In genomic region chr5:64410621-64411020, GRCm38 (mm10) we compare ENCODE assay signal across 9 mouse cellular contexts.
DNase-seq lines count a peak whose midpoint lies in the region; ATAC-seq and TF ChIP-seq lines count a peak whose summit lies in the region.
"Had no signal": no experiment of that assay in that cellular context is flagged by ENCODE, and none has a peak within 500 bp of the region (broad histone marks: within the 10 kb centered on the region; RNA-seq: fewer than 3 reads in every experiment).

No protein-coding gene starts in this region.

- TF ChIP-seq CTCF in lung, embryonic 14.5 days (IDR thresholded peaks at IDR 0.05; ENCODE audit: low read depth) = no peak

- peak; percentile 74 for DNase-seq in lung, embryonic 14.5 days
- DNase-seq in lung, postnatal 25 days (ENCODE audit: low spot score) = no peak
- DNase-seq in kidney, adult 8-10 months = peak; percentile 33 to 40
- DNase-seq in skeletal muscle tissue, adult 2 months (ENCODE audit: low read depth, low spot score) = peak; percentile 62
- DNase-seq in left cerebral cortex, adult 8-10 months (ENCODE audit: low spot score in 2 of 2) = no peak

- ATAC-seq in lung, embryonic 14.5 days (ENCODE audit: insufficient read depth) = peak; percentile 75
- ATAC-seq in granulocyte monocyte progenitor cell, adult 5-6 weeks (replicated peaks; ENCODE audit: poor library complexity, severe bottlenecking) = peak; percentile 87
- ATAC-seq in neural tube, embryonic 15.5 days (ENCODE audit: low FRiP score) = no peak
- ATAC-seq in forebrain, embryonic 12.5 days (ENCODE audit: low FRiP score) = no peak

- H3K27me3 ChIP-seq in lung, embryonic 14.5 days (ENCODE audit: insufficient read depth, low read length) = no peaks in the 10 kb centered on the region
- no peaks in the 10 kb centered on the region for H3K27me3 ChIP-seq in neural tube, embryonic 15.5 days (replicated peaks)
- H3K27me3 ChIP-seq in forebrain, embryonic 12.5 days = no peaks in the 10 kb centered on the region

- H3K27ac ChIP-seq in lung, embryonic 14.5 days (ENCODE audit: low read depth) = 0 out of 2 replicates have a peak overlapping the region, but pooled peaks have one; percentile 34
- no peak overlapping the region for H3K27ac ChIP-seq in neural tube, embryonic 15.5 days (replicated peaks)
- no peak overlapping the region for H3K27ac ChIP-seq in forebrain, embryonic 12.5 days

- H3K9ac ChIP-seq in lung, embryonic 14.5 days = no peak overlapping the region
- H3K9ac ChIP-seq in neural tube, embryonic 15.5 days (replicated peaks) = no peak overlapping the region
- no peak overlapping the region for H3K9ac ChIP-seq in forebrain, embryonic 12.5 days

- 34% methylated on average over 7 of the region's 7 CpGs for WGBS in lung, embryonic 14.5 days
- 78% methylated on average over 7 of the region's 7 CpGs for WGBS in neural tube, embryonic 15.5 days
- 81% methylated on average over 7 of the region's 7 CpGs for WGBS in forebrain, embryonic 12.5 days

- no peaks in the 10 kb centered on the region for H3K36me3 ChIP-seq in lung, embryonic 14.5 days (ENCODE audit: insufficient read depth)
- no peaks in the 10 kb centered on the region for H3K36me3 ChIP-seq in neural tube, embryonic 15.5 days
- no peaks in the 10 kb centered on the region for H3K36me3 ChIP-seq in forebrain, embryonic 12.5 days (replicated peaks)

- no peak overlapping the region for H3K4me2 ChIP-seq in lung, embryonic 14.5 days
- no peak overlapping the region for H3K4me2 ChIP-seq in neural tube, embryonic 15.5 days
- no peak overlapping the region for H3K4me2 ChIP-seq in forebrain, embryonic 12.5 days

- H3K4me1 ChIP-seq in lung, embryonic 14.5 days (ENCODE audit: insufficient read depth) = no peaks in the 10 kb centered on the region
- no peaks in the 10 kb centered on the region for H3K4me1 ChIP-seq in neural tube, embryonic 15.5 days
- no peaks in the 10 kb centered on the region for H3K4me1 ChIP-seq in forebrain, embryonic 12.5 days

- H3K4me3 ChIP-seq in lung, embryonic 14.5 days (ENCODE audit: low read depth, low read length) = no peak overlapping the region
- no peak overlapping the region for H3K4me3 ChIP-seq in neural tube, embryonic 15.5 days (replicated peaks)
- H3K4me3 ChIP-seq in forebrain, embryonic 12.5 days (replicated peaks) = no peak overlapping the region
- H3K4me3 ChIP-seq: myocyte had no signal

- no peaks in the 10 kb centered on the region; the same call in 1 of the 2 replicates for H3K9me3 ChIP-seq in lung, embryonic 14.5 days (ENCODE audit: low read depth, low read length)
- H3K9me3 ChIP-seq in neural tube, embryonic 15.5 days (replicated peaks) = no peaks in the 10 kb centered on the region
- H3K9me3 ChIP-seq in forebrain, embryonic 12.5 days = no peaks in the 10 kb centered on the region

Comparison
In these comparisons a context has a peak if more than half of its experiments do, and no peak if none do; other contexts are left out.
1. DNase-seq: peak in lung, embryonic 14.5 days (single experiment), kidney, adult 8-10 months (2 of 2) and skeletal muscle tissue, adult 2 months (single experiment); none in lung, postnatal 25 days (single experiment) and left cerebral cortex, adult 8-10 months (0 of 2).
2. ATAC-seq: peak in lung, embryonic 14.5 days (single experiment) and granulocyte monocyte progenitor cell, adult 5-6 weeks (single experiment); none in neural tube, embryonic 15.5 days (single experiment) and forebrain, embryonic 12.5 days (single experiment).